Mouse (Mus musculus) thymus, adult 2 months (tissue): ENCODE measurements around the gene D17Wsu92e.

Experiments used
- CTCF ChIP-seq: fragments of 200-500 bp; IDR thresholded peaks from 2 replicates; pipeline ENCODE4 v1.5.1; 2012; ENCODE audit warnings: mild to moderate bottlenecking, control low read depth, low read length, moderate library complexity, borderline replicate concordance; ENCODE audit not compliant: control insufficient read depth, poor library complexity, insufficient read depth; ENCODE audit errors: extremely low read depth
- POLR2A ChIP-seq: fragments of 200-500 bp; IDR thresholded peaks from 2 replicates; pipeline ENCODE4 v1.6.1; 2012; ENCODE audit warnings: mild to moderate bottlenecking, low read length, control low read depth, moderate library complexity; ENCODE audit not compliant: control insufficient read depth, poor library complexity, insufficient read depth; ENCODE audit errors: extremely low read depth

- TF ChIP-seq CTCF (peak; percentile 49; the same call in 1 of the 2 replicates), POLR2A (no peak)
Observed at GRCm38 (mm10) chr17:27761639-27762336, 58.7 kb downstream of the D17Wsu92e start.
